Mouse (Mus musculus) erythroid progenitor cell, adult 5-6 weeks (primary cell): ENCODE data around the gene Napepld. TPM values are rescaled to one million over a fixed set of nuclear protein-coding genes. Genes with fewer than 3 reads are reported as not detected.
A peak's percentile ranks its signal among the peaks of the same experiment; 100 is the strongest.
"Not testable (repeated sequence)": the region's sequence is repeated elsewhere in the genome, so short reads cannot be mapped to it uniquely, and the experiment has no call there.

Experiments
- ATAC-seq: replicated peaks from 2 replicates; pipeline ENCODE4 v1.8.0; 2016; ENCODE audit warnings: moderate number of reproducible peaks, mild to moderate bottlenecking, moderate TSS enrichment, inconsistent platforms; ENCODE audit not compliant: poor library complexity, low FRiP score, severe bottlenecking
- total RNA-seq, 2 experiments: library from RNA; stranded (forward) in 1 of 2; stranded (reverse) in 1 of 2; fragments of 150-400 nt in 1 of 2; fragments of 186-747, 209-891 nt in 1 of 2; gene quantifications; 2 replicates each; pipeline versions ENCODE4 v1.2.3 to v1.2.4; 2015 to 2017; ENCODE audit warnings: low replicate concordance in 2 of 2

Gene Napepld
- total RNA-seq, 2 experiments from 2014 or later, result 1.7 TPM; not detected in 1

- ATAC-seq, result no peak
Observed at GRCm38 (mm10) chr5:21712127-21712715, 11.0 kb upstream of the Napepld start.

GRCm38 (mm10) chr5:21708011-21708410, 6.8 kb upstream of the Napepld start:
- ATAC-seq, result not testable (repeated sequence)

- ATAC-seq, result no peak
Observed at GRCm38 (mm10) chr5:21706546-21706945, 5.3 kb upstream of the Napepld start.

- ATAC-seq, result no peak
Observed at GRCm38 (mm10) chr5:21703708-21704107, 2.5 kb upstream of the Napepld start.

- no peak for ATAC-seq
Observed at GRCm38 (mm10) chr5:21702873-21703475, 1.8 kb upstream of the Napepld start.

GRCm38 (mm10) chr5:21702009-21702364, 791 bp upstream of the Napepld start:
- no peak for ATAC-seq

GRCm38 (mm10) chr5:21700934-21701333, 262 bp downstream of the Napepld start:
- peak; percentile 39 for ATAC-seq

GRCm38 (mm10) chr5:21700272-21700821, 849 bp downstream of the Napepld start:
- ATAC-seq, result no peak

GRCm38 (mm10) chr5:21699555-21699954, 1.6 kb downstream of the Napepld start:
- ATAC-seq, result not testable (repeated sequence)

GRCm38 (mm10) chr5:21694854-21695490, 6.2 kb downstream of the Napepld start:
- no peak for ATAC-seq

GRCm38 (mm10) chr5:21693372-21693870, 7.8 kb downstream of the Napepld start:
- no peak for ATAC-seq

- no peak for ATAC-seq
Observed at GRCm38 (mm10) chr5:21692230-21692629, 9.0 kb downstream of the Napepld start.

- ATAC-seq, result no peak
Observed at GRCm38 (mm10) chr5:21687042-21687441, 14.2 kb downstream of the Napepld start.

GRCm38 (mm10) chr5:21685001-21685400, 16.2 kb downstream of the Napepld start:
- no peak for ATAC-seq

- no peak for ATAC-seq
Observed at GRCm38 (mm10) chr5:21683811-21684210, 17.4 kb downstream of the Napepld start.

GRCm38 (mm10) chr5:21680940-21681339, 20.3 kb downstream of the Napepld start:
- ATAC-seq, result no peak

- no peak for ATAC-seq
Observed at GRCm38 (mm10) chr5:21680029-21680428, 21.2 kb downstream of the Napepld start.

GRCm38 (mm10) chr5:21678363-21678762, 22.8 kb downstream of the Napepld start:
- no peak for ATAC-seq

- ATAC-seq, result no peak
Observed at GRCm38 (mm10) chr5:21677939-21678338, 23.3 kb downstream of the Napepld start.

- no peak for ATAC-seq
Observed at GRCm38 (mm10) chr5:21675494-21675893, 25.7 kb downstream of the Napepld start.

GRCm38 (mm10) chr5:21675019-21675418, 26.2 kb downstream of the Napepld start:
- ATAC-seq, result no peak
